In the genomic region with DNA sequence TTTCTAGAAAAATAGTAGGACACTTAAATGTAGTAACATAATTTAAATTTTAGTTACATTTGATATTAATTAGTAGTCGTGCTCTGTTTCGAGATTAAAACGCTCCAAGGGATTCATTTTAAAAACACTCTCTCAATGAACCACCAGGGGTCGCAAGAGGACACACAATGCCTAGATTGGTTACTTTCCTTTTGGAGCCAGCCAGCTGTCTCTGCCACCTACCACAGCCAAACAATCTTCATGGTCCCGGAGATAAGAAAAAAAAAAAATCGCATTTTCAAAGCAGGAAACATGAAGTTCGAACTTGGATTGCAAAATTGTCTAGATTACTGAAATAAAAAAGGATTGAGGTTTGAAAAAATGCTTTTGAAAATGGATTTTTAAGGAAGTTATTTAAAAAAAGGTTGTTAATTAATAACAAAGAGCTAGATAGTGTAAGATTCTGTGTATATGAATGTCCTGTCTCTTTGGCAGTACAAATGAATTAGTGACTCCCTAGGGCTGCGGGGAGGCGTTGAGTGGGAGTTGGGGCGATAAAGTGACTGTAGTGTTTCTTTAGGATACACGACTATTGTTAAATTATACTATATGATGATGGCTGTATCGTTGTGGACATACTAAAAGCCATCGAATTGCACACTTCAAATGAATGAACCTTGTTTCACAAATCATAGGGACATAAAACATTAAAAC, we compare ENCODE assay signal across 8 mouse cellular contexts.
DNase-seq lines count a peak whose midpoint lies in the region; ATAC-seq and TF ChIP-seq lines count a peak whose summit lies in the region.

No protein-coding gene starts in this region.

- 16% methylated on average over 13 of the region's 13 CpGs for WGBS in lung, embryonic 14.5 days

- DNase-seq in 3T3-L1 (ENCODE audit: low read depth, low spot score) (peak; percentile 90), ES-CJ7 (ENCODE audit: low read depth, low spot score) (peak; percentile 59)
- DNase-seq in c-Kit-positive CD71-positive TER-119-positive erythroid progenitor cells, embryonic 14.5 days (ENCODE audit: low spot score), result peak; percentile 48
- DNase-seq in frontal cortex, postnatal 10 days (ENCODE audit: low spot score in 2 of 2), result peak; percentile 12 to 53
- DNase-seq in kidney, postnatal 25 days, result peak; percentile 63 to 85
- peak; percentile 96 for DNase-seq in lung, embryonic 14.5 days
- DNase-seq in ovary, postnatal 14 days (ENCODE audit: low spot score), result peak; percentile 62
- DNase-seq in yolk sac, embryonic 10.5 days (ENCODE audit: low spot score), result peak; percentile 59

- no peak overlapping the region for H3K4me3 ChIP-seq in lung, embryonic 14.5 days (ENCODE audit: low read depth, low read length)

- no peaks in the 10 kb centered on the region for H3K4me1 ChIP-seq in lung, embryonic 14.5 days (ENCODE audit: insufficient read depth)

- H3K4me2 ChIP-seq in lung, embryonic 14.5 days, result 0 out of 2 replicates have a peak overlapping the region, but pooled peaks have one; percentile 25

- H3K9me3 ChIP-seq in lung, embryonic 14.5 days (ENCODE audit: low read depth, low read length), result no peaks in the 10 kb centered on the region

- no peak overlapping the region for H3K9ac ChIP-seq in lung, embryonic 14.5 days

- peak; percentile 73 for ATAC-seq in lung, embryonic 14.5 days (ENCODE audit: insufficient read depth)

- no peaks in the 10 kb centered on the region for H3K36me3 ChIP-seq in lung, embryonic 14.5 days (ENCODE audit: insufficient read depth)

- TF ChIP-seq CTCF in lung, embryonic 14.5 days (IDR thresholded peaks at IDR 0.05; ENCODE audit: low read depth), result peak; percentile 86

- H3K27ac ChIP-seq in lung, embryonic 14.5 days (ENCODE audit: low read depth), result peak overlapping the region; percentile 12; the same call in 1 of the 2 replicates

- peaks cover 11% of the 10 kb centered on the region for H3K27me3 ChIP-seq in lung, embryonic 14.5 days (ENCODE audit: insufficient read depth, low read length)

Comparison
In these comparisons a context has a peak if more than half of its experiments do, and no peak if none do; other contexts are left out.
1. DNase-seq: peak in every context shown above with its lines; median percentile 96 in lung, embryonic 14.5 days; 90 in 3T3-L1; 74 in kidney, postnatal 25 days; 62 in ovary, postnatal 14 days; 59 in ES-CJ7; 59 in yolk sac, embryonic 10.5 days; 48 in c-Kit-positive CD71-positive TER-119-positive erythroid progenitor cells, embryonic 14.5 days; 32 in frontal cortex, postnatal 10 days.